Mouse (Mus musculus) NIH3T3 (cell line): ENCODE data around the gene Smad6.

Experiments used
- DNase-seq: peaks from one replicate; pipeline ENCODE4 v3.0.0-alpha.2; 2012; ENCODE audit warnings: low read depth

The Smad6 gene

GRCm38 (mm10) chr9:64021853-64022561 is at the start of gene Smad6:
Gene Smad6, minus strand, starts transcription at chr9:64022059.
- peak; percentile 98 for DNase-seq

DNA sequence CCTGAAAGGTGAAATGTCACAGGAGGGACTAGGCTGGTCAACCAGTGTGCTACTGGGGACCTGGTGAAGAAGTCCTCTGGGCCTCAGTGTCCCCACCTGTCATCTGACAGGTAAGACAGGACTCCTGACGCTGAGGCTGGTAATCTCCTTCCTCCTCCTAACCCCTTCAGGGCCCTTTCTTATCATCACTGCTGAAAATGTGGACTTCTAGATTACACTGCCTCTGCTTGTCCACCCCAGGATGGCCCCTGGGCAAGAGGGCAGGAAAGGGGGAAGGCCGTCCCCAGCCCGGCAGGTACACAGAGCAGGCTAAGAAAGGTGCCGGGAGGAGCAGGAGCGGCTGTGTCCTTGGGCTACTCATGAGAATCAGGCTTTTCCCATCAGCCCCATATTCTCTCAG is 48.8 kb upstream of the Smad6 start:
- no peak for DNase-seq

DNA sequence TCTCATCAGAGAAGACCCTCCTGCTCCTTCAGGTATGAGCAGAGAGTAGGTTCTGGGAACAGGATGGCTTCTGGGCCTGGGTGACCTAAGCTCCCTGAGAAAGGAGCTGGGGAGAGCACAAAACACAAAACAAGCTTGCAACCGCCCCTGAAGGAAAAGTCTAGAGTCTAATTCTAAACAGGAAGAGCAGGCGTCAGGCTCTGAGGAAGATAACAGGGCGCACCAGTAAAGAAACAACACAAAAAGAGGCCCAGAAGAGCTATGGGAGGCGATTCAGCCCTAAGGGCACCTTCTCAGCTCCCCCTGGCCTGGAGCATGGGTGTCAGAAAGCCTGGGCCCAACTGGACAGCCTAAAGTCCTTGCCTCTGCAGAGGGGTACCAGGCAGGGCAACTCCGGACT is 47.3 kb upstream of the Smad6 start:
- DNase-seq: no peak

DNA sequence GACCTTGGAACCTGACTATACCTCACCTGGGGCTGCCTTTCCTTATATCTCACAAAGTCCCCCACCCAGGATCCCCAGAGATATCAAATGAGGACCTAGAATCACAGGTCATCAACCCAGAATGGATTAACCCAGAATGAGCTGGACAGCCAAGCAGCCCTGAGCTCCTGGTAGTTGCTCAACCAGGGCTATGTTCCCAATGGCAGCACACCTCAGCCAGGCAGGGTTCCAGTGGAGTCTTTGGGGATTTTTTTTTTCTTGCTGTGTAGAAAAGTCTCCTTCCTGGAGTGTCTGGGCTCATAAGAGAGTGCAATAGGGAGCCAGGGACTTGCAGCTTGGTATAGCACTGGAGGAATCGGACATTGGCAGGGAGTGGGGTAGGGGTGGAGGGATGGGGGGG is 46.7 kb upstream of the Smad6 start:
- DNase-seq: peak; percentile 35

- DNase-seq: peak; percentile 74
These were observed 45.9 kb upstream of the Smad6 start for GRCm38 (mm10) chr9:64067787-64068186.

DNA sequence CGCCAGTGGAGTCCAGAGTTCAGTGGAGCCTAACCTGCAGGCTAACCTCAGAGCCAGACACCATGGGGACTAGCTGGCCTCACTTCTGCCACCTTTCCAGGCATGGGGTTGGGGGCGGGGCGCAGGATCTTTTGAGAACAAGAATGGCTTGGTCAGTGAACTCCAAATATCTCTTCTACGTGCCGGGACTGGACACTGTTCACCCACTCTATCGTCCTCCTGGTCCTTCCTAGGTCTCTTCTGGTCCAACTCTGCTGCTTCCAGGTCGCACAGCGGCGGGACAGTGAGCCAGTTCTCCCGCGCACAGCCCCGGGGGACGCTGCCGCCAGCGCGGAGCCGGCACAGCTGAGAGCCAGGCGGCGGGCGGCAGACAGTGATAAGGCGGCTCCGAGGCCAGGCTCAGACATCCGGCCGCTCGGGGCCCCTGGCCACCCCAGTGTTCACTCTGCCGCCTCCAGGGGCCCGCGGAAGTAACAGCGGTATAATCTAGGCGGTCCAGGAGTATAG is 38.2 kb upstream of the Smad6 start:
- no peak for DNase-seq

- peak; percentile 80 for DNase-seq
These were observed 36.2 kb upstream of the Smad6 start for GRCm38 (mm10) chr9:64057903-64058650.

DNA sequence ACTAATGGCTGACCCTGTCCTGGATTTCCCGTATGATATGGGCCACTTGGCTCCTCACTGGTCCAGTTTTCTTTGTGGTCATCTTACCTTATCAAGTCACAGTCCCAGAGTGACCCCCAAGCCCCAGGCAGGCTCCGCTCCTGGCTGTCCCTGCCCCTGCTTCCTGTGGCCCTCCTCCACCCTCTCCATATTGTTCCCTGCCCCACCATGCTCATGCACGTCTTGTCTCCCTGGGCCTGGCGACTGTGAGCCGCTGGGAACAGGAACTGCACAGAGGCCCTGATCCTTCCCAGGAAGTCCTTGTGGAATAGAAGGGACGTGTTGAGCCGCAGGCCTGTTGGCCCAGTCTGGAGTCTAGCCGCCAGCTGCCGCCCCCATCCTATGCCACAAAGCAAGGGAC is 33.3 kb upstream of the Smad6 start:
- no peak for DNase-seq

GRCm38 (mm10) chr9:64053786-64054185 is 31.9 kb upstream of the Smad6 start:
- no peak for DNase-seq

GRCm38 (mm10) chr9:64051241-64051640 is 29.4 kb upstream of the Smad6 start:
- DNase-seq: no peak

DNA sequence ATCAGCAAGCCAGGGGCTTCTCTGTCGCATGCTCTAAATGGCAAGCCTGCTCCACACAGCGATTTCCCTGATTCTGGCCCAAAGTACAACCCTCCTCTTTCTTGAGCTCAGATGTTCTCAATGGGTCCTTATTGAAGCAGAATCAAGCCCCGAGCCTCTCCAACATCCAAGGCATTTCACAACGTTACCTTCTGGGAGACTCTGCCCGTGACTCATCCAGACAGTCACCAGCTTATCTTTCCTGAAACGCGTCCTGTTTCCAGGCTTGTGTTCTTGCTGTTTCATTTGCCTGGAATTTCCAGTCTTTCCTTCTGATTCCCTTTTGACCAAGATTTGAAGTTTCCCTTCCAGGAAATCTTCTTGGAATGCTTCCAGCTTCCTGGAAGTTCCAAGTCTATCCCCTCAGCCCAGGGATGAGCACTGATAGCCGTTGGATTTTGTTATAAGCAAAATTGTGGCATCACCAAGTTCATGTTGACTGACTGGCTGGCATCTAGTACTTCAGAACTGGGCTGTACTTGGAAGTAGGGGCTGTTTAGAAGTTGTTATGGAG is 28.7 kb upstream of the Smad6 start:
- peak; percentile 77 for DNase-seq

DNA sequence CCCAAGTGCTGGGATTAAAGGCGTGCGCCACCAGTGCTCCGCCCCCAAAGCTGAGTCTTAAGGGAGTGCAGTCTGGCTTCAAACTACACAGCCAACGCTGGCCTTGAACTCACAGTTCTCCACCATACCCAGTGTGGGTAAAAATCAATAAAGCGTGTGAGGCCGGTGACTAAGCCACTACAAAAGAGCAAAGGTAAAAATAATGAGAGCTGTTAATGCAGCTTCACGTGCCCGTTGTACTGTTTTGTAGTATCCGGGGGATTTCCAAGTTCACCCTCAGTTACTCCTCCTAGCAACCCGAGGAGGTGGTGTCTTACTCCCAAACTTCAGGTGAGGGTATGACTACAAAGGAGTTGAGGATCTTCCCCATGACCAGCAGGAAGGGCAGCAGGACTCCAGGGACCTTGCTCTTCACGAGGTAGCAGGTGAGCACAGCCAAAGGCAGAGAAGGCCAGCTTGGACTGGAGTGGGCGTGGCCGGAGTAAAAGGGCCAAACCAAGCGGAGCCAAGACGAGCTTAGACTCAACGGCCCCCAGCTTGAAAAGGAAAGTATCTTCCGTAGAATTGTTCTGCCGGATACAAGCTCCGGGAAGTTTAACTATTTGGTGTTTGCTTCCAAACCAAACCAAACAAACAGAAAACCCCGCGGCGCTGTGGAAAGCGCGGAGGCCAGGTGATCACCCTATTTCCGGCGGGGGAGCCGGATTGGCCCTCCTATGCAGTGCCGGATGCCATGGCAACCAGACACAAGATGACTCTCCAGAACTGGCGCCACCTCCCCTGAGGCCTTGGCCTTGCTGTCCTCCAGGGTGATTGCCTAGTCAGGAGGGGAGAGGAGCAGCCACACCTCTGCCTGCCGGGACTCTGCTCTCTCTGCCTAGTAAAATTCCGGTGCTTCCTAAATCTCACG is 27.9 kb upstream of the Smad6 start:
- DNase-seq: peak; percentile 78

DNA sequence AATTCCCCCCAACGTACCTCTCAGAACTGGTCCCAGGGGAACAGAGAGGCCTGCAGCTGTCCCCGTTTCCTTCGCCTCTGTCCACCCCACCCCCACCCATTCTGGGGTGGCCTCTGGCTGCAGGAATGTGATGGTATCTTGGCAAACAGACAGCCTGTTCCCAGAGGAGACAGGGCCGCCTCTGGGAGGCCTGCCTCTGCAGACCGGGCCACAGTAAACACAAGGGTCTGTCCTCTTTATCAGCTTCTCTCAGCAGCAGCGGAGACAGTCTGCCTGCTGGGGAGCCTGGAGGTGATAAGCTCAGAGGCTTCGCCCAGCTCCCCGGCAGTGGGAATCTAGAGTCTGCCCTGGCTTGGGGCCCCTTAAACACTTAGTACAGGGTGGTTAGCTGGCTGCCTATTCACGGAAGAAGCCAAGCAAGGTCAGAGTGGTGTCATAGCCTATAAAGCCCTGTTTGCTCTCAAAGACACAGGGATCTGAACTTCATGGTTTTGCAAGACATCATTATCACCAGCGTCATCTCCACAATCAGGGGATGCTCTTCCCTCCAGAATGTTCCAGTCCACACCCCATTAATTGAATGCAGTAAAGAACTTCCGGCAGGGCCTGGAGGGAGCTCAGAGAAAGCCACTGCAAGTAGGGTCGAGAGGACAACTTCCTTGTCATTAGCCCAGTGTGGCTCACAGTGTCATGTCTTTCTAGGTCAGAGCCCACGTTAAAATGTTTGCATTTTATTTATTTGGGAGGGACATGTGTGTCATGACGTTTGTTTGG is 23.4 kb upstream of the Smad6 start:
- no peak for DNase-seq

DNA sequence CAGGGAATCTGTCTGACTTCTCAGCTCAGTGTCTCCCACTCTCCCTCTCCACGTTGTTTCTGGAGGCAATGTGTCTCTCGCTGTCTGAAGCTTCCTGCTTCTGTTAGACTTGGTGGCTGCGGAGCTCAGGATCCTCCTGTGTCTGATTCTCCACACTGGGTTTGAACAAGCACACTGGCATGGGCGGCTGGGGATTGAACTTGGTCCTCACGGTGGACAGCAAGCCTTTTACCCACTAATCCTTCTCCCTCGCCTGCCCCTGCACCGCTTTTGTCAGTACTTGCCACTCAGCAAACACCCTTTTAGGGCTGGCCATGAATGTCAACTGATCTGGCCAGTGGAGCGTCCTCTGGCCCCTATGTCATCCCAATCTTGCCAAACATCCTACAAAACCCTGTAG is 22.5 kb upstream of the Smad6 start:
- DNase-seq: no peak

DNA sequence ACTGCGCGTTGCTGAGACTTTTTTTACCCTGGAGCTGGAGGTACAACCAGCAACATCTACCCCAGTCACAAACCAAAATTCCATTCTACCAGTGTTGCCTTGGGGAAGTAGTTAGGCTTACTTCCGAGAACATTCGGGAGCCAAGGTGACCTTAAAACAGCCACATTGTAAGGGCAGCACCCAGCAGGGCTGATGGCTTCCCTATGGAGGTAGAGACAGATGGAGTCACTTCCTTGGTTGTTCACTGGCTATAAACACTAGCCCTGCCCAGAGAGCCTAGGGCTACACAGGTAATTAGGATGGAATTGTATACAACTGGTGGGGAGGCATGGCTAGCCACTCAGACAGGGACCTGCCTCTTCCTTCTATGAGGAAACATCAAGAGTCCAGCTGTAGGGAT is 21.1 kb upstream of the Smad6 start:
- no peak for DNase-seq

- no peak for DNase-seq
These were observed 20.4 kb upstream of the Smad6 start for GRCm38 (mm10) chr9:64042216-64042615.

DNA sequence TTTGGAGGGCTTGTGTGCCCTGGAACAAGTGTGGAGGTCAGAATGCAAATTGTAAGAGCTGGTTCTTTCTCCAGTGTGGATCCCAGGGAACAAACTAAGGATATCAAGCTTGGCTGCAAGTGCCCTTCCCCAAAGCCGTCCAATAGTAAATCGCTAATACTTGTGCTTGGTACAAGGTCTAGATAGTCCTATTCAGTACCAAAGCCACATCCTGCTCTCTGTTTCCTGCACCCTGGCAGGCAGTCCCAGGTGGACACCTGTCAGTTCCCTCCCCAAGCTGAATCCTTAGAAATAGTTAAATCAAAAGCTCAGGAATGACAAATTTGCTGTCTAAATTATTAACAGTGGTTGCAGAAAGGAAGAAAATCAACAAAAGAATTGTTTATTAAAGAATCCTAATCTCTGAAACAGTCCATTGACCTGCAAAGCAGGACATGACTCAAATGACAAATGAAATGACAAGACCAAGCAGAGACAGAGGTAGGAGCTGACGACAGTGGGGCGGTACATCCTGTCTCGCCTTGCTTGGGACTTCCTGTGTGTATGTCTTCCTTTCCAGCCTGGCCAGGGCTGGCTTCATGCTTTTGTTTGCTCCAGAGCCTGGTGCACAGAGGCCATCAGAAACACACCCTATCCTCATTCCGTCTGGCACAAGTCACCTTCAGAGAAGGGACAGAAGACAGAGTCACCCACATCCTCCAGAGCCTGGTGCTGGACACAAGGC is 8.2 kb upstream of the Smad6 start:
- DNase-seq: no peak

- peak; percentile 68 for DNase-seq
These were observed 3.7 kb upstream of the Smad6 start for GRCm38 (mm10) chr9:64025565-64025964.

DNA sequence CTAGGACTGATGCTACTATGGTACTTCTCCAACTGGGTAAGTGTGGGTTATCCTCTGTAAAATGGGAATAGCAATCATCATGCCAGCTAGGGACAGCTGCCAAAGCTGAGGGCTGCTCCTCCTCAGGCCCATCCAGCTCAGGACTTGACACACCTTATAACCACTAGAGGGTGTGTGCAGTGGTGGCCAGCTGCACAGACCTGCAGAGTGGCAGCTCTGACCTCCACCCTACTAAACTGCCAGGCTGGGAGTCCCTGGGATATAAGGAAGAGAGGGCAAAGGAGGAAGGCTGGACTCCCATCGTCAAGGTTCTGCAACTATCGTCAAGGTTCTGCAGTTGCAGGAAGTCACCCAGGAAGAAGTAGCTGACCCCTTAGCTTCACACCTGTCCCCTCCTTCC is 3.1 kb upstream of the Smad6 start:
- DNase-seq: peak; percentile 23

DNA sequence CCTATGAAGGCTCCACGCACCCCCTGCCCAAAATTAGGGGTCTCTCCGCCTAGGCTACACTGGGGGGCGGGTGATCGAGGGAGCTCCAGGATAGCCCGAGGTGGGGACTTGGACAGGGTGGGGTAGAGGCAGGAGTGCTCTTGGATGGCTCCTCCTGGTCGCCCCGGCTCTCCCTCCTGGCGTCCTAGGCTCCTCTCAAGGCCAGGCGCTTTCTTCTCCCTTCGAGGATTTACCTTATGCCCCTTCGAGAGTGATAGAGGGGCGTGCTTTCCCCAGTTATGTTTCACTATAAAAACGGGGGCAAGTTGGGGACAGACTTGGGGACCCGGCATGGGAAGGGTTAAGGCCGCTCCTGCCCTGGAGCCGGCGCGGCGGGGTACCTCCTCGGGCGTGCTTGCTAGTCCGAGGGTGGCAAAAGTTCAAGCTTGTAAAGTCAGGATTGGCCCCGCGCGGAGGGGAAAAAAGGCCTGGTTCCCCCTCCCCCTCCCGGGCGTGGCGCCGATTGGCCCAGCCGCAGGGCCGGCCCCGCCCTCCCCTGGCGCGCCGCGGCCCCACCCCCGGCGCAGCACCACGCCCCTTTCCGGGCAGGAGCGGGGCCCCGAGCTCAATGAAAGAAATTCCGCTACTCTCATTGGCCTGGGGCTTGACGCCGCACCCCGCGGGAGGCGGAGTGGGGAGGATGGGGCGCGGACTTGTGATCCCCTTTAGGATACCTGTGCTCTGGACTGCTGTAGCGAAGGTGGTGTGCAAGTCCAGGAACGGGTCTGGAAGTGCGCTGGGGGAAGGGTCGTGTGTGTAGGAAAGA is 905 bp upstream of the Smad6 start:
- peak; percentile 98 for DNase-seq
